ENCODE assay signal across 8 mouse cellular contexts in genomic region chr15:82339150-82339549, GRCm38 (mm10). TPM values are rescaled to one million over a fixed set of nuclear protein-coding genes. Genes with fewer than 3 reads are reported as not detected.
DNase-seq lines count a peak whose midpoint lies in the region; ATAC-seq lines count a peak whose summit lies in the region.

No protein-coding gene starts in this region.

- H3K4me2 ChIP-seq in liver, embryonic 13.5 days, result peak overlapping the region; percentile 97

- intact Hi-C loops in heart, postnatal 14 days (cut with DNase I), result no loop called here

- peaks cover 35% of the 10 kb centered on the region for H3K36me3 ChIP-seq in heart, embryonic 10.5 days
- peaks cover 42% of the 10 kb centered on the region for H3K36me3 ChIP-seq in liver, embryonic 13.5 days

- H3K27ac ChIP-seq in heart, embryonic 10.5 days, result peak overlapping the region; percentile 91
- peak overlapping the region; percentile 100 for H3K27ac ChIP-seq in liver, embryonic 13.5 days

- WGBS in heart, embryonic 10.5 days, result 63% methylated on average over 10 of the region's 10 CpGs
- WGBS in liver, embryonic 13.5 days (ENCODE audit: insufficient replicate concordance), result 37% methylated on average over 10 of the region's 10 CpGs

- no peak for ATAC-seq in liver, embryonic 13.5 days (ENCODE audit: low read depth)

- no peak for DNase-seq in heart, embryonic 10.5 days (ENCODE audit: low spot score)
- no peak for DNase-seq in heart, postnatal 14 days
- DNase-seq in thymus, postnatal 14 days, result peak; percentile 32
- DNase-seq in thymus, postnatal 0 days (ENCODE audit: low spot score), result no peak
- no peak for DNase-seq in liver, embryonic 13.5 days
- DNase-seq in c-Kit-positive CD71-positive TER-119-positive erythroid progenitor cells, embryonic 14.5 days (ENCODE audit: low spot score), result no peak
- no peak for DNase-seq in spleen, adult 18-20 months
- DNase-seq in gastrocnemius, adult 18-20 months (ENCODE audit: low spot score), result no peak

- peak overlapping the region; percentile 97 for H3K9ac ChIP-seq in liver, embryonic 13.5 days

- H3K4me1 ChIP-seq in heart, embryonic 10.5 days, result peaks cover 48% of the 10 kb centered on the region
- H3K4me1 ChIP-seq in liver, embryonic 13.5 days (replicated peaks), result peaks cover 69% of the 10 kb centered on the region

- H3K27me3 ChIP-seq in heart, embryonic 10.5 days (ENCODE audit: insufficient read depth, poor library complexity, severe bottlenecking), result peaks cover 6% of the 10 kb centered on the region
- no peaks in the 10 kb centered on the region for H3K27me3 ChIP-seq in liver, embryonic 13.5 days

- no peaks in the 10 kb centered on the region for H3K9me3 ChIP-seq in heart, embryonic 10.5 days
- H3K9me3 ChIP-seq in liver, embryonic 13.5 days (replicated peaks), result no peaks in the 10 kb centered on the region

- peak overlapping the region; percentile 68 for H3K4me3 ChIP-seq in heart, embryonic 10.5 days
- H3K4me3 ChIP-seq in liver, embryonic 13.5 days (replicated peaks), result peak overlapping the region; percentile 71

RNA-seq across cellular contexts. Expression of gene Smdt1, which starts 0.4 kb away (rescaled TPM):
- 294 and 304 TPM in 2 replicates for polyA plus RNA-seq in heart, embryonic 10.5 days (2016; fragmentation: Nextera tagmentation; extraction: Ambion mirVana)
- total RNA-seq in heart, postnatal 14 days (2021), result 100 to 1,000 TPM; 197 to 205 TPM
- 317 and 322 TPM in 2 replicates for polyA plus RNA-seq in thymus, postnatal 0 days (2015; fragmentation: Nextera tagmentation; extraction: Ambion mirVana)
- polyA plus RNA-seq in liver, embryonic 13.5 days (2015; fragmentation: Nextera tagmentation; extraction: Ambion mirVana), result 202 and 208 TPM in 2 replicates
- total RNA-seq in gastrocnemius, adult 18-20 months (2021), result 100 to 1,000 TPM; 123 to 154 TPM

RNA-seq across cellular contexts. Expression of gene Pheta2, which starts 0.4 kb away (rescaled TPM):
- polyA plus RNA-seq in heart, embryonic 10.5 days (2016; fragmentation: Nextera tagmentation; extraction: Ambion mirVana), result 11.1 and 12.0 TPM in 2 replicates
- 1 to 10 TPM; 2.0 to 2.3 TPM for total RNA-seq in heart, postnatal 14 days (2021)
- polyA plus RNA-seq in thymus, postnatal 0 days (2015; fragmentation: Nextera tagmentation; extraction: Ambion mirVana), result 12.5 and 14.2 TPM in 2 replicates
- polyA plus RNA-seq in liver, embryonic 13.5 days (2015; fragmentation: Nextera tagmentation; extraction: Ambion mirVana), result 43.4 and 43.8 TPM in 2 replicates
- total RNA-seq in gastrocnemius, adult 18-20 months (2021), result under 1 TPM; 0.23 to 0.26 TPM

RNA-seq across cellular contexts. Expression of gene Naga, which starts 0.4 kb away (rescaled TPM):
- 28.4 and 32.3 TPM in 2 replicates for polyA plus RNA-seq in heart, embryonic 10.5 days (2016; fragmentation: Nextera tagmentation; extraction: Ambion mirVana)
- 10 to 100 TPM; 28.9 to 33.4 TPM for total RNA-seq in heart, postnatal 14 days (2021)
- 35.9 and 38.4 TPM in 2 replicates for polyA plus RNA-seq in thymus, postnatal 0 days (2015; fragmentation: Nextera tagmentation; extraction: Ambion mirVana)
- 34.3 and 35.7 TPM in 2 replicates for polyA plus RNA-seq in liver, embryonic 13.5 days (2015; fragmentation: Nextera tagmentation; extraction: Ambion mirVana)
- 10 to 100 TPM in 1 of 2 experiments, 1 to 10 TPM in 1; 8.7 to 10.0 TPM for total RNA-seq in gastrocnemius, adult 18-20 months (2021)

RNA-seq across cellular contexts. Expression of gene Ndufa6, which starts 15.0 kb away (rescaled TPM):
- 351 and 390 TPM in 2 replicates for polyA plus RNA-seq in heart, embryonic 10.5 days (2016; fragmentation: Nextera tagmentation; extraction: Ambion mirVana)
- total RNA-seq in heart, postnatal 14 days (2021), result 100 to 1,000 TPM; 577 to 610 TPM
- polyA plus RNA-seq in thymus, postnatal 0 days (2015; fragmentation: Nextera tagmentation; extraction: Ambion mirVana), result 488 and 492 TPM in 2 replicates
- 356 and 357 TPM in 2 replicates for polyA plus RNA-seq in liver, embryonic 13.5 days (2015; fragmentation: Nextera tagmentation; extraction: Ambion mirVana)
- total RNA-seq in gastrocnemius, adult 18-20 months (2021), result 100 to 1,000 TPM; 481 to 494 TPM

RNA-seq across cellular contexts. Expression of gene Wbp2nl, which starts 40.4 kb away (rescaled TPM):
- polyA plus RNA-seq in heart, embryonic 10.5 days (2016; fragmentation: Nextera tagmentation; extraction: Ambion mirVana), result 0.28 and 0.65 TPM in 2 replicates
- not detected for total RNA-seq in heart, postnatal 14 days (2021)
- 0.22 TPM in 1 of 2 replicates, not detected in the other for polyA plus RNA-seq in thymus, postnatal 0 days (2015; fragmentation: Nextera tagmentation; extraction: Ambion mirVana)
- polyA plus RNA-seq in liver, embryonic 13.5 days (2015; fragmentation: Nextera tagmentation; extraction: Ambion mirVana), result 0.12 and 0.20 TPM in 2 replicates
- total RNA-seq in gastrocnemius, adult 18-20 months (2021), result not detected
